Mouse (Mus musculus) cerebellum, adult 2 months (tissue): ENCODE results near the gene Ppp1r8.

Experiments
- CTCF ChIP-seq: fragments of 200-500 bp; IDR thresholded peaks from 2 replicates; pipeline ENCODE4 v1.5.1; 2011; ENCODE audit warnings: low read depth, mild to moderate bottlenecking, control low read depth, low read length, moderate library complexity, borderline replicate concordance; ENCODE audit not compliant: insufficient read depth
- POLR2A ChIP-seq: fragments of 200-500 bp; IDR thresholded peaks from 2 replicates; pipeline ENCODE4 v1.6.1; 2011; ENCODE audit warnings: low read length, control low read depth, borderline replicate concordance; ENCODE audit not compliant: insufficient read depth

GRCm38 (mm10) chr4:132873481-132874362 lies 30.8 kb upstream of the Ppp1r8 start:
- no peak for TF ChIP-seq CTCF
- TF ChIP-seq POLR2A = no peak
